Mouse (Mus musculus) midbrain, embryonic 13.5 days (tissue): ENCODE measurements around the gene Gm4737. TPM values are rescaled to one million over a fixed set of nuclear protein-coding genes. Genes with fewer than 3 reads are reported as not detected.

Source experiments
- ATAC-seq: fragments of 200-750 bp; cut with Nextera tagmentation; 2 replicates; pipeline ENCODE4 v1.8.0; 2017; ENCODE audit warnings: mild to moderate bottlenecking, moderate TSS enrichment, moderate library complexity
- H3K27ac ChIP-seq: fragments of 300-500 bp; sonication (generic); 2 replicates; pipeline ENCODE4 v1.5.1; 2015; ENCODE audit warnings: inconsistent platforms, mild to moderate bottlenecking, moderate library complexity
- H3K27me3 ChIP-seq: fragments of 300-500 bp; sonication (generic); 2 replicates; pipeline ENCODE4 v1.6.1; 2015; ENCODE audit warnings: mild to moderate bottlenecking, inconsistent platforms
- H3K36me3 ChIP-seq: fragments of 300-500 bp; sonication (generic); 2 replicates; pipeline ENCODE4 v1.6.1; 2015; ENCODE audit warnings: mild to moderate bottlenecking, inconsistent platforms
- H3K4me1 ChIP-seq: fragments of 300-500 bp; sonication (generic); replicated peaks from 2 replicates; pipeline ENCODE4 v1.6.1; 2015; ENCODE audit warnings: inconsistent platforms
- H3K4me2 ChIP-seq: fragments of 300-500 bp; sonication (generic); replicated peaks from 2 replicates; pipeline ENCODE4 v1.6.1; 2015; ENCODE audit warnings: moderate library complexity, mild to moderate bottlenecking, inconsistent platforms
- H3K4me3 ChIP-seq: fragments of 300-500 bp; sonication (generic); replicated peaks from 2 replicates; pipeline ENCODE4 v1.5.1; 2015; ENCODE audit warnings: mild to moderate bottlenecking, inconsistent platforms
- H3K9ac ChIP-seq: fragments of 300-500 bp; sonication (generic); replicated peaks from 2 replicates; pipeline ENCODE4 v1.6.1; 2015; ENCODE audit warnings: mild to moderate bottlenecking, inconsistent platforms
- H3K9me3 ChIP-seq: fragments of 300-500 bp; sonication (generic); 2 replicates; pipeline ENCODE4 v1.6.1; 2016; ENCODE audit warnings: mild to moderate bottlenecking, inconsistent platforms
- WGBS: fragments of 180-500 bp; shearing (Covaris S2); methylation state at CpG from one replicate; pipeline ENCODE4 v1.1.7; 2015; 5-methylcytosine and 5-hydroxymethylcytosine counted together
- polyA plus RNA-seq: library from polyadenylated mRNA; unstranded; fragments of >200 nt; fragmentation: Nextera tagmentation; extraction: Ambion mirVana; gene quantifications from 2 replicates; pipeline ENCODE4 v1.2.1, GENCODE M21; 2015

The Gm4737 gene
- polyA plus RNA-seq, 1 experiment from 2014 or later: 1.4 TPM

DNA sequence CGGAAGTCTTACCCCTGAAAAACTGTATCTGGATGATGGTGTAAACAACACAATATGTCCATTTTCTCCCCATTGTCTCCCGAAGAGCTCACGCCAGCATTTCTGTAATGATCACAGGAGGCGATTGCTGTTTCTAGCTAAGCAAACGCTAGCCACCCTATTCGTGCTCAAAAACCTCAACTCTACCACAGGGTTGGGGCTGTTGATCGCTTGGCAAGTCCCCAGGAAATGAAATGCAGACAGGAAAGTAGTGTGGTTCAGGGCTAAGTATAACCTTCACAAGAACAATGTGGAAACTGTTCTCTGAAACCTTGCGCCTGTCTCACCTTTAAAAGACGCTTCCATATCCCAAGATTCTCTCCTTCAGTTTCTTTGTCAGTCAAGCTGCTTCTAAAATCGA, 34.9 kb downstream of the Gm4737 start, which contains the start of gene Cd96:
Gene Cd96 (minus strand): TSS at position 232 of the 400 bp plus-strand sequence.
- WGBS: 80% methylated on average over 10 of the region's 10 CpGs
- ATAC-seq: no peak
- Histone ChIP-seq H3K27me3 (no peaks in the 10 kb centered on the region), H3K4me2 (no peak within 1 kb of the TSS), H3K4me1 (no peaks in the 10 kb centered on the region), H3K4me3 (no peak within 1 kb of the TSS), H3K36me3 (no peaks in the 10 kb centered on the region), H3K9ac (no peak within 1 kb of the TSS), H3K27ac (no peak within 1 kb of the TSS), H3K9me3 (no peaks in the 10 kb centered on the region)

DNA sequence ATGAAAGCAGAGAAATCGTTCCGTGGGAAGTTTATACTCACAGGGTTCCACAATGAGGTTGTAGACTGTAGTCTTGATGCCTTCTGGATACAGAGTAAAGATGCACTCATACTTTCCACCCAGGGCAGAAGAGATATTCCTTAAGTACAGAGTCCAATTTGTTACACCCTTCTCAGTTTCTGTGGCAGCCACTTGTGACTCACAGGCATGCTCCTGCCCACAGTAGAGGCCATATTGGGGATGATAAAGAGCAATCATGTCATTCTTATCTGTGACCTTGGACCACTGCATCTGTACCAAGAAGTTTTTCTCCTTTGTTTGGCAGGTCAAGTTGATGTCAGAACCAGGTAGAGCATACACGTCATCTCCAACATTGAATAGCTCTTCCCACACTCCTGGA, 37.2 kb downstream of the Gm4737 start:
- no peaks in the 10 kb centered on the region for H3K9me3 ChIP-seq
- no peak for ATAC-seq
- WGBS: 89% methylated on average over 3 of the region's 3 CpGs

DNA sequence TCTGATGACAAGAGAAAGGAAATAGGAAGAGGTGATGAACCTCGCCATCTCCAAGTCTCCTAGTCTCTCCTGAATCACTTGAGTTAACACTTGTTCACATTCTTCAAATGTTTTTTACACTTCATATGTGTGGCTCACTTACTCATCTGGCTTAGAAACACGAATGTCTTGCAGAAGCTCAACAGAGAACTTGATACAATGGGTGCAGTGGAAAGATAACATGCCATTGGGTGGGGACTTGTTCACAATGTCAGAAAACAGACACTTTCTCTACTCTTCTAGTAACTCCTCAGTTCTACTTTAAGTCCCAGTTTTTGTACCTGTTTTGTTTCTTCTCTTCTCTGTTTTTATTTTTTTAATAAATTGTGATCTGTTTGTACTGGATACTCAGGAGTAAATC, 40.1 kb downstream of the Gm4737 start:
- Histone ChIP-seq H3K4me1 (no peaks in the 10 kb centered on the region), H3K9me3 (no peaks in the 10 kb centered on the region), H3K27ac (no peak overlapping the region), H3K9ac (no peak overlapping the region), H3K36me3 (no peaks in the 10 kb centered on the region), H3K27me3 (no peaks in the 10 kb centered on the region), H3K4me3 (no peak overlapping the region), H3K4me2 (no peak overlapping the region)
- 77% methylated on average over 2 of the region's 2 CpGs for WGBS
- no peak for ATAC-seq

More for the DNA sequence above, 37.2 kb downstream of the Gm4737 start:
- H3K4me1 ChIP-seq: no peaks in the 10 kb centered on the region
- no peak overlapping the region for H3K4me2 ChIP-seq
- H3K36me3 ChIP-seq: no peaks in the 10 kb centered on the region
- H3K27ac ChIP-seq: no peak overlapping the region
- H3K9ac ChIP-seq: no peak overlapping the region
- H3K4me3 ChIP-seq: no peak overlapping the region
- no peaks in the 10 kb centered on the region for H3K27me3 ChIP-seq

DNA sequence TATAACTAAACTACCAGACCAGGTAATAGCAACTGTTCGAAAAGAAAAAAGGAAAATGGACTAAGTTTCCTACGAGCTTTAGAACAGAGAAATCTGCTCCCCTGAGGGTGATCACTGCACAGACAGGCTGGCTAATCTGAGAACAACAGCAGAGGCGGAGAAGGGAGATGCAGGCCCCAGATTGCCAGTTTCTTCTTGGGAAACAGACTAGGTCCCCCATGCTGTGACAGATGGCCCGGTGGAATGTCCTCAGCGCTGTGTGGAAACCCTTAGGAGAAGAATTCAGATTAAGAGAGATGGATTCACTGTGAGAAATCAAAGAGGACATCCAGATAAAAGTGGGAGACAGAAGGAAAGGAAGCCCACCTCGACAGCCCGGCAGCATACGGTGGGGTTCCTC, 45.3 kb downstream of the Gm4737 start:
- H3K27me3 ChIP-seq: no peaks in the 10 kb centered on the region
- H3K4me2 ChIP-seq: no peak overlapping the region
- no peak for ATAC-seq
- 49% methylated on average over 8 of the region's 8 CpGs for WGBS
- no peaks in the 10 kb centered on the region for H3K9me3 ChIP-seq
- H3K36me3 ChIP-seq: no peaks in the 10 kb centered on the region
- no peaks in the 10 kb centered on the region for H3K4me1 ChIP-seq
- no peak overlapping the region for H3K9ac ChIP-seq
- H3K4me3 ChIP-seq: no peak overlapping the region
- H3K27ac ChIP-seq: no peak overlapping the region

DNA sequence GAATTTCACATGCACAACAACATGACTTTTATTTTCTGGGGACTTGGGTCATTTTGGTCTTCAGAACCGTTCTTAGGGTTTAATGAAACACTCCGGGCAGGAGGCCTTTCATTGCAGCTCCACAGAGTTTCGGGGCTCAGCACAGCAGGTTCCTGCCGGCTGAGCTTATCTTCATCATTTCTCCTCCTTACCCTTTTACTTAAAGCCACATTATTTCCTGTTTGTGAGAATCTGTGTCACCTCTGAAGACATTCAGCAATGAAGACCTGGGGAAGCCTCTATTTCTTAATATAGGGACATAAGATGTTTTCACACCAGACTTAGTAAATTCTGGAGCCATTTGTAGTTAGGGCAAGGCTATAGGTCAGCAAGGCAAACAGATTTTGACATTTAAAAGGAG, 47.4 kb downstream of the Gm4737 start:
- no peaks in the 10 kb centered on the region for H3K36me3 ChIP-seq
- H3K9me3 ChIP-seq: no peaks in the 10 kb centered on the region
- no peak overlapping the region for H3K9ac ChIP-seq
- H3K27me3 ChIP-seq: no peaks in the 10 kb centered on the region
- ATAC-seq: no peak
- H3K4me3 ChIP-seq: no peak overlapping the region
- H3K4me2 ChIP-seq: no peak overlapping the region
- no peaks in the 10 kb centered on the region for H3K4me1 ChIP-seq
- 64% methylated on average over 4 of the region's 4 CpGs for WGBS
- no peak overlapping the region for H3K27ac ChIP-seq

DNA sequence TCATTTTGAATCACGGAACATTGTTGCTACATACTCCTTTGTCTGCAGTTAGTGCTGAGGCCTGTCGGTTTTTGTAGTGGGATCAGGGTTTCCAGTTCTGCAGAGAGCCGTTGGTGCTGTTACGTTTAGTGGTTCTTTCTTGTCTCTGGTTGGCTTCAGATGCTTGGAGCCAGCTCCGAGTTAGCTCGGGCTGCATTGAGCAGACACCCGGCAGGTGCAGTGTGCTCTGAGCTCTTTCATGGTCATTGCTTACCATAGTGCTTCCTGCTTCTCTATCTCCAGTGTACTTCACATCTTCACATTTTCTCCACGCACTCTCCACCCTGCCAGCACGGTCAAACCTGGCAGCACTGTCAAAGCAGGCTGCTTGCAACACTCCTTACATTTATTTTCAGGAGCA, 50.4 kb downstream of the Gm4737 start:
- Histone ChIP-seq H3K27me3 (no peaks in the 10 kb centered on the region), H3K27ac (no peak overlapping the region), H3K4me1 (no peaks in the 10 kb centered on the region), H3K36me3 (no peaks in the 10 kb centered on the region), H3K9me3 (no peaks in the 10 kb centered on the region), H3K9ac (no peak overlapping the region), H3K4me2 (no peak overlapping the region), H3K4me3 (no peak overlapping the region)
- WGBS: 87% methylated on average over 9 of the region's 9 CpGs
- ATAC-seq: no peak

Other genes with a start within 250 kb of the Gm4737 start
- gene Phldb2, start 201.5 kb downstream of the Gm4737 start, polyA plus RNA-seq: 12.1 and 12.2 TPM in 2 replicates
- 6.7 and 7.3 TPM in 2 replicates for gene Plcxd2, start 144.9 kb downstream of the Gm4737 start, polyA plus RNA-seq
- gene Cd96, start 34.8 kb downstream of the Gm4737 start, polyA plus RNA-seq: not detected in 2 replicates